Mouse (Mus musculus) liver, postnatal 0 days (tissue): ENCODE measurements at regions not wholly inside any gene's neighbourhood (a gene's known extent, or its start where the extent isn't known, plus 50 kb on each side); places are given as distances from the start of the nearest gene placed in this dataset.

ENCODE experiments used
- CTCF ChIP-seq: sonication (generic); IDR thresholded peaks from 2 replicates; pipeline ENCODE4 v1.5.1; 2016; ENCODE audit warnings: antibody characterized with exemption, low read depth
- EP300 ChIP-seq: IDR thresholded peaks from 2 replicates; pipeline ENCODE4 v1.6.1; 2016; ENCODE audit warnings: antibody characterized with exemption, low read depth, mild to moderate bottlenecking

DNA sequence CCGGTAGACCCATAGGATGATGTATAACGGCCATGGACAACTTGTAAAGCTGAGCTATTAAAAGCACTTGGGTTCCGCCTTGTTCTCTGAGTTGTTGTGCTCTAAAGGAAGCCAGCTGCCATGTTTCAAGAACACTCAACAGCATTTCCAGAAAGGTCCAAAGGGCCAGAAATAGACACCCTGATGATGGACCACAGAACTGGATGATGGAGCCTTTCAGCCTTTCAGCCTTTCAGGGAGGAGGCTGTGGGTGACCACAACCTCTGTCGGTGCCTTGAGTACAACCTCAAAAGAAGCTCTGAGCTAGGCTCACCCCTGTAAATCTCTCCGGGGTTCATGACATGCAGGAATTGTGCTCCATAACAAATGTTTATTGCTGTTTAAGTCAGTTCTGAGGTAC, 259.3 kb downstream of the Sv2b start:
- TF ChIP-seq CTCF (no peak), EP300 (no peak)
